Mouse (Mus musculus): ENCODE results near the gene Stk24.

DNA sequence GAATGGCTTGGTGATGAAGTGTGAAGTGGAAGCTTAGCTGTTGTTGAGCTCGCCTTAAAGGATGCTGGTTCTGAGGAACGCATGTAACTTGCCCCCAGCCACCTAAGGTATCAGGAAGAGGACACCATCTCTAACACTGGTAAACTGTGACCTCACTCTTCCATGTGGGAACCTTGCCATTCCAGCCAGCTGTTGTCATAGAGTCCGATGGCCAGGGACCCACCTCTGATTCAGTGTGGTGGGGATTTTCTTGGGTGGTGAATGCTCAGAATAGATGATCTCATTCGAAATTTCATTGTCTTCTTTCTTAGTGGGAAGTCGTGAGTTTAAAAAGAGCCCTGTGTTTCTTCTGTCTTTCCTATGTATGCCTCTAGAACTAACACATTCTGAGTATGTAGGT lies 128.7 kb downstream of the Stk24 start:
- TF ChIP-seq CTCF (IDR thresholded peaks at IDR 0.05; ENCODE audit: low read depth, low read length) (no peak), POLR2A (IDR thresholded peaks at IDR 0.05; ENCODE audit: borderline replicate concordance, low read depth, low read length) (no peak)
